Mouse (Mus musculus) liver, embryonic 15.5 days (tissue): Measurements from ENCODE around the gene Olfr417. TPM values are rescaled to one million over a fixed set of nuclear protein-coding genes. Genes with fewer than 3 reads are reported as not detected.
"Not testable (repeated sequence)": the region's sequence is repeated elsewhere in the genome, so short reads cannot be mapped to it uniquely, and the experiment has no call there.

Source experiments
- ATAC-seq: fragments of 200-750 bp; cut with Nextera tagmentation; 2 replicates; pipeline ENCODE4 v1.8.0; 2017; ENCODE audit warnings: moderate number of reproducible peaks, mild to moderate bottlenecking, moderate library complexity; ENCODE audit not compliant: insufficient read depth
- H3K27ac ChIP-seq: fragments of 300-500 bp; sonication (generic); replicated peaks from 2 replicates; pipeline ENCODE4 v1.5.1; 2015; ENCODE audit warnings: mild to moderate bottlenecking, inconsistent platforms
- H3K27me3 ChIP-seq: fragments of 300-500 bp; sonication (generic); 2 replicates; pipeline ENCODE4 v1.6.1; 2015; ENCODE audit warnings: mild to moderate bottlenecking, inconsistent platforms
- H3K36me3 ChIP-seq: fragments of 300-500 bp; sonication (generic); replicated peaks from 2 replicates; pipeline ENCODE4 v1.6.1; 2015; ENCODE audit warnings: moderate library complexity, mild to moderate bottlenecking, inconsistent platforms
- H3K4me1 ChIP-seq: fragments of 300-500 bp; sonication (generic); replicated peaks from 2 replicates; pipeline ENCODE4 v1.6.1; 2015; ENCODE audit warnings: inconsistent platforms
- H3K4me2 ChIP-seq: fragments of 300-500 bp; sonication (generic); 2 replicates; pipeline ENCODE4 v1.6.1; 2015; ENCODE audit warnings: moderate library complexity, mild to moderate bottlenecking, inconsistent platforms
- H3K4me3 ChIP-seq: fragments of 300-500 bp; sonication (generic); replicated peaks from 2 replicates; pipeline ENCODE4 v1.5.1; 2015; ENCODE audit warnings: mild to moderate bottlenecking, inconsistent platforms
- H3K9ac ChIP-seq: fragments of 300-500 bp; sonication (generic); 2 replicates; pipeline ENCODE4 v1.6.1; 2015; ENCODE audit warnings: moderate library complexity, mild to moderate bottlenecking, inconsistent platforms
- H3K9me3 ChIP-seq: fragments of 300-500 bp; sonication (generic); replicated peaks from 2 replicates; pipeline ENCODE4 v1.6.1; 2016; ENCODE audit warnings: inconsistent platforms
- WGBS: fragments of 180-500 bp; shearing (Covaris S2); methylation state at CpG from one replicate; pipeline ENCODE4 v1.1.7; 2015; ENCODE audit warnings: mixed read lengths; ENCODE audit not compliant: insufficient replicate concordance; 5-methylcytosine and 5-hydroxymethylcytosine counted together
- polyA plus RNA-seq: library from polyadenylated mRNA; unstranded; fragments of >200 nt; fragmentation: Nextera tagmentation; extraction: Ambion mirVana; gene quantifications from 2 replicates; pipeline ENCODE4 v1.2.1, GENCODE M21; 2015

Olfr417 gene
- not detected in 2 replicates for polyA plus RNA-seq

GRCm38 (mm10) chr1:174364882-174365451 is at the start of gene Olfr417:
Olfr417 (plus strand) TSS chr1:174365122.
- Histone ChIP-seq H3K4me3 (no peak within 1 kb of the TSS), H3K27ac (no peak within 1 kb of the TSS), H3K9me3 (no peaks in the 10 kb centered on the region), H3K27me3 (no peaks in the 10 kb centered on the region), H3K4me1 (no peaks in the 10 kb centered on the region), H3K4me2 (no peak within 1 kb of the TSS), H3K36me3 (no peaks in the 10 kb centered on the region), H3K9ac (no peak within 1 kb of the TSS)
- ATAC-seq, result 0 out of 2 replicates have a peak, but pooled peaks have one; percentile 31
- 14% methylated on average over 2 of the region's 2 CpGs for WGBS

GRCm38 (mm10) chr1:174317308-174317707 is 47.6 kb upstream of the Olfr417 start:
- H3K36me3 ChIP-seq, result no peaks in the 10 kb centered on the region
- H3K4me3 ChIP-seq, result no peak overlapping the region
- no peaks in the 10 kb centered on the region for H3K4me1 ChIP-seq
- H3K9me3 ChIP-seq, result no peaks in the 10 kb centered on the region
- H3K9ac ChIP-seq, result no peak overlapping the region
- no peak overlapping the region for H3K27ac ChIP-seq
- H3K27me3 ChIP-seq, result no peaks in the 10 kb centered on the region
- ATAC-seq, result no peak
- H3K4me2 ChIP-seq, result no peak overlapping the region
- WGBS, result 30% methylated on average over 2 of the region's 2 CpGs

GRCm38 (mm10) chr1:174330218-174330617 is 34.7 kb upstream of the Olfr417 start, which contains the start of gene Mptx1:
Mptx1 (plus strand) TSS chr1:174330518.
- Histone ChIP-seq H3K4me1 (no peaks in the 10 kb centered on the region), H3K36me3 (no peaks in the 10 kb centered on the region), H3K9me3 (no peaks in the 10 kb centered on the region), H3K9ac (no peak within 1 kb of the TSS), H3K27ac (no peak within 1 kb of the TSS), H3K4me2 (no peak within 1 kb of the TSS), H3K27me3 (no peaks in the 10 kb centered on the region), H3K4me3 (no peak within 1 kb of the TSS)
- ATAC-seq, result no peak

GRCm38 (mm10) chr1:174353636-174354035 is 11.3 kb upstream of the Olfr417 start:
- H3K9me3 ChIP-seq, H3K4me2 ChIP-seq, H3K36me3 ChIP-seq, H3K9ac ChIP-seq, H3K27ac ChIP-seq, ATAC-seq, H3K4me1 ChIP-seq, H3K4me3 ChIP-seq, H3K27me3 ChIP-seq: not testable (repeated sequence)
- 22% methylated on average over 1 of the region's 1 CpGs for WGBS

- Histone ChIP-seq H3K9me3 (no peaks in the 10 kb centered on the region), H3K4me2 (no peak overlapping the region), H3K27ac (no peak overlapping the region), H3K4me3 (no peak overlapping the region), H3K4me1 (no peaks in the 10 kb centered on the region), H3K36me3 (no peaks in the 10 kb centered on the region), H3K27me3 (no peaks in the 10 kb centered on the region), H3K9ac (no peak overlapping the region)
- 21% methylated on average over 5 of the region's 5 CpGs for WGBS
- ATAC-seq, result no peak
Measured at GRCm38 (mm10) chr1:174354640-174355039, 10.3 kb upstream of the Olfr417 start.

GRCm38 (mm10) chr1:174373799-174374198 is 8.9 kb downstream of the Olfr417 start:
- ATAC-seq, result no peak
- 59% methylated on average over 3 of the region's 3 CpGs for WGBS
- Histone ChIP-seq H3K9me3 (no peaks in the 10 kb centered on the region), H3K4me1 (no peaks in the 10 kb centered on the region), H3K4me3 (no peak overlapping the region), H3K9ac (no peak overlapping the region), H3K4me2 (no peak overlapping the region), H3K27ac (no peak overlapping the region), H3K36me3 (no peaks in the 10 kb centered on the region), H3K27me3 (no peaks in the 10 kb centered on the region)

GRCm38 (mm10) chr1:174390746-174391145 is 25.8 kb downstream of the Olfr417 start, which contains the start of gene Olfr248:
Olfr248 (plus strand) TSS chr1:174391046.
- no peak within 1 kb of the TSS for H3K4me2 ChIP-seq
- H3K9ac ChIP-seq, result no peak within 1 kb of the TSS
- no peaks in the 10 kb centered on the region for H3K36me3 ChIP-seq
- 82% methylated on average over 2 of the region's 2 CpGs for WGBS
- no peak within 1 kb of the TSS for H3K27ac ChIP-seq
- H3K4me3 ChIP-seq, result no peak within 1 kb of the TSS
- no peaks in the 10 kb centered on the region for H3K9me3 ChIP-seq
- no peak for ATAC-seq
- no peaks in the 10 kb centered on the region for H3K27me3 ChIP-seq
- H3K4me1 ChIP-seq, result no peaks in the 10 kb centered on the region

GRCm38 (mm10) chr1:174422959-174423358 is 58.0 kb downstream of the Olfr417 start:
- H3K27ac ChIP-seq, result no peak overlapping the region
- no peaks in the 10 kb centered on the region for H3K36me3 ChIP-seq
- no peaks in the 10 kb centered on the region for H3K9me3 ChIP-seq
- peaks cover 18% of the 10 kb centered on the region for H3K4me1 ChIP-seq
- peak; percentile 55; the same call in 1 of the 2 replicates for ATAC-seq
- 20% methylated on average over 4 of the region's 4 CpGs for WGBS
- H3K9ac ChIP-seq, result no peak overlapping the region
- H3K4me2 ChIP-seq, result no peak overlapping the region
- H3K27me3 ChIP-seq, result no peaks in the 10 kb centered on the region
- no peak overlapping the region for H3K4me3 ChIP-seq

GRCm38 (mm10) chr1:174423764-174424163 is 58.8 kb downstream of the Olfr417 start, which contains the start of gene Olfr414:
Olfr414 (plus strand) TSS chr1:174424064.
- H3K27ac ChIP-seq, result no peak within 1 kb of the TSS
- no peaks in the 10 kb centered on the region for H3K27me3 ChIP-seq
- WGBS, result 16% methylated on average over 1 of the region's 1 CpGs
- no peak within 1 kb of the TSS for H3K4me3 ChIP-seq
- H3K4me1 ChIP-seq, result peaks cover 18% of the 10 kb centered on the region
- no peak within 1 kb of the TSS for H3K9ac ChIP-seq
- no peaks in the 10 kb centered on the region for H3K36me3 ChIP-seq
- no peak for ATAC-seq
- no peaks in the 10 kb centered on the region for H3K9me3 ChIP-seq
- no peak within 1 kb of the TSS for H3K4me2 ChIP-seq

Other genes with a start within 250 kb of the Olfr417 start
- not detected in 2 replicates for gene Olfr231, start 244.0 kb upstream of the Olfr417 start, polyA plus RNA-seq
- gene Olfr424, start 233.6 kb upstream of the Olfr417 start, polyA plus RNA-seq, result not detected in 2 replicates
- gene Olfr420, start 209.5 kb upstream of the Olfr417 start, polyA plus RNA-seq, result 0.58 and 0.59 TPM in 2 replicates
- gene Spta1, start 192.3 kb upstream of the Olfr417 start, polyA plus RNA-seq, result 32.8 and 35.8 TPM in 2 replicates
- 0.06 and 0.12 TPM in 2 replicates for gene Olfr419, start 113.1 kb upstream of the Olfr417 start, polyA plus RNA-seq
- not detected in 2 replicates for gene Mptx1, start 34.6 kb upstream of the Olfr417 start, polyA plus RNA-seq
- not detected in 2 replicates for gene Olfr248, start 25.9 kb downstream of the Olfr417 start, polyA plus RNA-seq
- not detected in 2 replicates for gene Olfr414, start 58.9 kb downstream of the Olfr417 start, polyA plus RNA-seq
- not detected in 2 replicates for gene Olfr220, start 77.0 kb downstream of the Olfr417 start, polyA plus RNA-seq
- 0.01 TPM in 1 of 2 replicates, not detected in the other for gene Fmn2, start 136.7 kb downstream of the Olfr417 start, polyA plus RNA-seq